Mouse (Mus musculus) midbrain, embryonic 12.5 days (tissue): ENCODE results near the gene Maml2. TPM values are rescaled to one million over a fixed set of nuclear protein-coding genes. Genes with fewer than 3 reads are reported as not detected.
A peak's percentile ranks its signal among the peaks of the same experiment; 100 is the strongest.

Experiments used
- ATAC-seq: fragments of 200-750 bp; cut with Nextera tagmentation; 2 replicates; pipeline ENCODE4 v1.8.0; 2017; ENCODE audit warnings: low read depth, moderate TSS enrichment, moderate library complexity; ENCODE audit not compliant: low FRiP score
- H3K27ac ChIP-seq: fragments of 300-500 bp; sonication (generic); replicated peaks from 2 replicates; pipeline ENCODE4 v1.5.1; 2016; ENCODE audit warnings: mild to moderate bottlenecking
- H3K27me3 ChIP-seq: fragments of 300-500 bp; sonication (generic); 2 replicates; pipeline ENCODE4 v1.6.1; 2016; ENCODE audit warnings: mild to moderate bottlenecking
- H3K36me3 ChIP-seq: fragments of 300-500 bp; sonication (generic); 2 replicates; pipeline ENCODE4 v1.6.1; 2016
- H3K4me1 ChIP-seq: fragments of 300-500 bp; sonication (generic); 2 replicates; pipeline ENCODE4 v1.6.1; 2016
- H3K4me2 ChIP-seq: fragments of 300-500 bp; sonication (generic); replicated peaks from 2 replicates; pipeline ENCODE4 v1.6.1; 2016; ENCODE audit warnings: mild to moderate bottlenecking, moderate library complexity
- H3K4me3 ChIP-seq: fragments of 300-500 bp; sonication (generic); 2 replicates; pipeline ENCODE4 v1.5.1; 2016; ENCODE audit warnings: mild to moderate bottlenecking
- H3K9ac ChIP-seq: fragments of 300-500 bp; sonication (generic); replicated peaks from 2 replicates; pipeline ENCODE4 v1.6.1; 2016; ENCODE audit warnings: mild to moderate bottlenecking, moderate library complexity
- H3K9me3 ChIP-seq: fragments of 300-500 bp; sonication (generic); 2 replicates; pipeline ENCODE4 v1.6.1; 2016; ENCODE audit warnings: mild to moderate bottlenecking
- WGBS: fragments of 180-500 bp; shearing (Covaris S2); methylation state at CpG from one replicate; pipeline ENCODE4 v1.1.7; 2016; 5-methylcytosine and 5-hydroxymethylcytosine counted together
- polyA plus RNA-seq: library from polyadenylated mRNA; unstranded; fragments of >200 nt; fragmentation: Nextera tagmentation; extraction: Ambion mirVana; gene quantifications from 2 replicates; pipeline ENCODE4 v1.2.1, GENCODE M21; 2016

Gene Maml2
- polyA plus RNA-seq, 1 experiment from 2014 or later: 12.5 TPM

DNA sequence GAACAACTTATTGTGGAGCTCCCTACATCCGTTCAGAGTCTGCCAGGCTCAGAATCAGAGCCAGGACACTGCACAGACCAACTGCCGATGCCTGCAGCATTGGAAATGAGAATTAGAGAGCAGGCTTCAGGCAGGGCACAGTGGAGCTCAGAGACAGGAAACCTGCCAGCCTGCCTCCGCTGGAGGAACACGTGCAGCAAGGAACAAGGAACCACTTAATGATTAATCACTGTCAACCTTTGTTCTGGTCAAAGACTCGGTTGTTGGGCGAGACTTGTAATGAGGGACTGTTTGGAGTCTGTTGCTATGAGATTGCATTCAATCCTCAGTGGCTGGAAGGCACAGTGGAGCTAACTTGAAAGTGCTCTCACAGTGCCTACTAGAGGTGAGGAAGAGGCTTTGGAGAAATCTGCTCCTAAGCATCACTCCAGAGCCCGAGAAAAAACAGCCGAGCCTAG is 383.9 kb downstream of the Maml2 start:
- Histone ChIP-seq H3K4me3 (no peak overlapping the region), H3K36me3 (no peaks in the 10 kb centered on the region), H3K27me3 (no peaks in the 10 kb centered on the region), H3K27ac (no peak overlapping the region; the same call in 1 of the 2 replicates), H3K4me1 (peaks cover 6% of the 10 kb centered on the region; the same call in 1 of the 2 replicates), H3K9me3 (no peaks in the 10 kb centered on the region), H3K4me2 (0 out of 2 replicates have a peak overlapping the region, but pooled peaks have one; percentile 13), H3K9ac (no peak overlapping the region)
- peak; percentile 77 for ATAC-seq
- WGBS: 30% methylated on average over 8 of the region's 8 CpGs

DNA sequence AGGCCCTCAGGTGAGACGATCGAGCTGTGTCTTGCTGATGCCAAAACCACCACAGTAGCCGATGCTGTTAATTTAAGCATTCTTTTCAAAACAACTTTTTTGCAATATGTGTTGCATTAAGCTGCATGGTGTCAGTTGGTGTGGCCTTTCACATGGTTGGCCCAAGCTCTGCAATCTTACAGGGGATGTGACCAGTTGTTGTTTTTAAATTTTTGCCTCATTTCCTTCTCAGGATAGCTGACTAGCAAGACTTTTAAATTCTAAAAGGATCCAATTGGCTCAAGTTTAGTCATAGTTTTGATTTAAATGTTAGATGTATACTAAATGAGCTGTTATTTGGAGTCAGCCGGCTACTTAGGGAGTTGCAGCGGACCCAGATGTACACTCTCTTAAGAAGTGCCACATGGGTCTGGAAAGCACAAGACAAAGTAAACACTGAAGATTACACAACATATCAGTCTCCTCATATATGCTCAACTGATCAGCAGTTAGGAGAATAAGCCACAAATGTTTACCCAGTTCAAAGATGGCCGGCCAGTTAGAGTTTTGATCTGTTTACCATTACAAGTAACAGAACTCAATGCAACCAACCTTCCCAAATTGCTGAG is 386.7 kb downstream of the Maml2 start:
- Histone ChIP-seq H3K9me3 (no peaks in the 10 kb centered on the region), H3K4me3 (no peak overlapping the region), H3K4me2 (no peak overlapping the region), H3K27me3 (no peaks in the 10 kb centered on the region), H3K9ac (no peak overlapping the region), H3K36me3 (no peaks in the 10 kb centered on the region), H3K27ac (no peak overlapping the region), H3K4me1 (peaks cover 10% of the 10 kb centered on the region; the same call in 1 of the 2 replicates)
- WGBS: 87% methylated on average over 6 of the region's 6 CpGs
- ATAC-seq: no peak

DNA sequence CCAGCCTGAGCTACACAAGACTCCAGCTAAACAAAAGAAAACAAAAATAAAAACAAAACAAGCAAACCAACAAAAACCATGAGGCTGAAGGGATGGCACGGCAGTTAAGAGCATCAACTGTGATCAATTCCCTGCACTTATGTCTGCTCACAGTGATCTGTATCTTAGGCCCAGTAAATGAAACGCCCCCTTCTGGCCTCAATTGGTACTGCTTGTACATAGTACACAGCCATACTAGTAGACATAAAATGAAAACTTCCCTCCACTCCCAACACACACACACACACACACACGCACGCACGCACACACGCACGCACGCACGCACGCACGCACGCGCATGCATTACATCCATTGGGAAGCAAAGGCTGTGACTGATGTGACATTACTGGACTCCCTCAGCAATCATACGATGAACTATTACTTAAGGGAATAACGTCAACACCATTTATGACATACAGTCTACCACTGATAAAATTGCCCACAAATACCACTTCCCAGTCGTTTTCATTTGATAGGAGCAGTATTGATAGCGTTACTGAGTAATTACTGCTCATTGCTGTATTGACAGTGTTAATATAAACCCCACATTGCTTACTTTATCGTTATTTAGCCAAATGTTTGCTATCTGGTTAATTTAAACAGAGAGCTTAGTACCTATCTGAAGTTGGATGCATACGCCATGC is 389.4 kb downstream of the Maml2 start:
- H3K36me3 ChIP-seq: no peaks in the 10 kb centered on the region
- no peak overlapping the region for H3K4me2 ChIP-seq
- no peaks in the 10 kb centered on the region for H3K9me3 ChIP-seq
- no peak overlapping the region for H3K27ac ChIP-seq
- ATAC-seq: 0 out of 2 replicates have a peak, but pooled peaks have one; percentile 27
- no peak overlapping the region for H3K4me3 ChIP-seq
- no peaks in the 10 kb centered on the region for H3K27me3 ChIP-seq
- WGBS: 91% methylated on average over 19 of the region's 19 CpGs
- H3K9ac ChIP-seq: no peak overlapping the region
- H3K4me1 ChIP-seq: peaks cover 12% of the 10 kb centered on the region

DNA sequence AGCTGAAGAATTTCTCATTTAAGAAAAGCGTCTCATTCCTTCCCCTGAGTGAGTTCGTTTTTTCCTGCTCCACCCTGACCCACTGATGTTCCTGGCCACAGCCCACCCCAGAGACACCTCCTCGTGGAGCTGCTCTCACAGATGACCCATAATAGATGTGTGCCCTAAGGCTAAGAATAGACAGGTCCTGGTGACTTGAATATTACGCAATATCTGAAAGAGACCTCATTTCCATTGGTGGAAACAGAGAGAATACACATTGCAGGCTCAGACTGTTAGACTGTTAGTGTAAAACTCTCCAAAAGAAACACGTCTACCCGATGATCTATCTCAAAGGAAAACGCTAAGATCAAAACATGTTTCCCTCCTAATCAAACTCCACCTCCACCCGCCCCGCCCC is 391.2 kb downstream of the Maml2 start:
- WGBS: 82% methylated on average over 9 of the region's 9 CpGs
- H3K9me3 ChIP-seq: no peaks in the 10 kb centered on the region
- no peak overlapping the region for H3K4me3 ChIP-seq
- peaks cover 12% of the 10 kb centered on the region for H3K4me1 ChIP-seq
- no peaks in the 10 kb centered on the region for H3K36me3 ChIP-seq
- no peaks in the 10 kb centered on the region for H3K27me3 ChIP-seq
- H3K9ac ChIP-seq: no peak overlapping the region
- H3K4me2 ChIP-seq: no peak overlapping the region
- no peak overlapping the region for H3K27ac ChIP-seq
- ATAC-seq: no peak

DNA sequence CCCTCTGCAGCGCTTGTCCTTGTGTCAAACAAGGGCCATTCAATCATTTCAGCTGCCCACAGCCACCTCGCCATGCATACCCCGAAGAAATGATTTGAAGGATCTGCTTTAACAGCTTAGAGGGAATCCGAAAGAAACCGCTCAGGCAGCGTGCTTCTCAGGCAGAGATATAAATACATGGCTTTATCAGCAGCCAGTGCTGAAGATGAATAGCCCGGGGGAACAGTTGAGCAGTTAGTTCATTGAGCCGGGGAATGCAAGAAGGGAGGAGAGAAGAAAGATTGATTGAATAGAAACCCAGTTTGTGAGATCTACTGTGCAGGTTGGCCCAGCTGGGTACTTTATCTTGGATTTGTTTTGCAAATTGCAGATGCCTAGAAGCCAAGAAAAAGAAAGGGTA is 392.6 kb downstream of the Maml2 start:
- Histone ChIP-seq H3K27ac (peak overlapping the region; percentile 60; the same call in 1 of the 2 replicates), H3K27me3 (no peaks in the 10 kb centered on the region), H3K4me2 (no peak overlapping the region), H3K9ac (no peak overlapping the region), H3K36me3 (no peaks in the 10 kb centered on the region), H3K9me3 (no peaks in the 10 kb centered on the region), H3K4me3 (no peak overlapping the region), H3K4me1 (peaks cover 12% of the 10 kb centered on the region)
- no peak for ATAC-seq
- 37% methylated on average over 8 of the region's 8 CpGs for WGBS

DNA sequence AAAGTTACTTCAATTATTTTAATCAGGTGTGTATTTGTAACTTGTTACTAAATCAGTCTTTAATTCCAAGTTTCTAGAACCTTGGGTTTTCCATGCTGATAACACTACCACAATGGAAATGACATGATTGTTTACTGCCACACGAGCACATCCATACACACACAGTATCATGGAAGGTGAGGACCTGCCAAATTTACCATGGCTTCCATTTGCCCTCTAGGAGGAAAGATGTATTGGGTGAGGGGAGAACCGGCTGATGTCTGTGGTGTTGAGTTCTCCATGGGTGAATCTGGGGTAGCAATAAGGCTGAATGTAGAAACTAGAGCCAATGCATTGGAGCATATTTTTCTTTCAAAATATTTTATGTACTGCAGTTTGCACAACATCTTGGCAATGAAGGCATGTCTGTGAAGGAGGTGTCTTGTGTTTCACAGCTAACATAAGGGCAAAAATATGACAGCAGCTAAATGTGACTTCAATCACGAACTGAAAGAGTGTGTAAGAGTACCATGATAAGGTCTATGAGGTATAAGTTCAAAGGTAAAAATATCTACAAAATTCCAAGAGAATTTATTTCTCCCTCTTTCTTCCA is 396.0 kb downstream of the Maml2 start:
- Histone ChIP-seq H3K36me3 (no peaks in the 10 kb centered on the region), H3K4me3 (no peak overlapping the region), H3K27ac (no peak overlapping the region), H3K4me2 (no peak overlapping the region), H3K4me1 (peaks cover 23% of the 10 kb centered on the region), H3K27me3 (no peaks in the 10 kb centered on the region), H3K9ac (no peak overlapping the region), H3K9me3 (no peaks in the 10 kb centered on the region)
- 91% methylated on average over 3 of the region's 3 CpGs for WGBS
- no peak for ATAC-seq

DNA sequence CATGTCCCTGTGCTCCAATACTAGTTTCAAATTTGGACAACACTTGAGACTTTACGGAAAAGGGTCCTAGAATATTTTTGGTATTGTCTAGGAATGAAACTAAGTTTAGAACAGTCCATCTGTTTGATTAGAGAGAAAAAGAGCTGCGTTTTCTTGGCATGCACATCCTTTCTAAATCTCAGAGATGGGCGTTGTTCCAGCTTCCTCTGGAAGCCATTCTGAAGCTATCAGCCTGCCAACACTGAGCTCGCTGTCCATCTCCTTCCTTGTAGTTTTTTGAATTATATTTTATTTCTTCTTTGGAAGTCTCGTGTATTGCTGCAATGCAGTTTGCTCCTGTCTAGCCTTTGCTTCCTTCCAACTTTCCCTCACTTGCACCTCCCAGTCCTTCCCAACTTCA is 396.5 kb downstream of the Maml2 start:
- Histone ChIP-seq H3K4me1 (peaks cover 28% of the 10 kb centered on the region), H3K36me3 (no peaks in the 10 kb centered on the region), H3K4me3 (no peak overlapping the region), H3K27me3 (no peaks in the 10 kb centered on the region), H3K9ac (no peak overlapping the region), H3K4me2 (no peak overlapping the region), H3K9me3 (no peaks in the 10 kb centered on the region), H3K27ac (no peak overlapping the region)
- no peak for ATAC-seq
- WGBS: 91% methylated on average over 5 of the region's 5 CpGs

DNA sequence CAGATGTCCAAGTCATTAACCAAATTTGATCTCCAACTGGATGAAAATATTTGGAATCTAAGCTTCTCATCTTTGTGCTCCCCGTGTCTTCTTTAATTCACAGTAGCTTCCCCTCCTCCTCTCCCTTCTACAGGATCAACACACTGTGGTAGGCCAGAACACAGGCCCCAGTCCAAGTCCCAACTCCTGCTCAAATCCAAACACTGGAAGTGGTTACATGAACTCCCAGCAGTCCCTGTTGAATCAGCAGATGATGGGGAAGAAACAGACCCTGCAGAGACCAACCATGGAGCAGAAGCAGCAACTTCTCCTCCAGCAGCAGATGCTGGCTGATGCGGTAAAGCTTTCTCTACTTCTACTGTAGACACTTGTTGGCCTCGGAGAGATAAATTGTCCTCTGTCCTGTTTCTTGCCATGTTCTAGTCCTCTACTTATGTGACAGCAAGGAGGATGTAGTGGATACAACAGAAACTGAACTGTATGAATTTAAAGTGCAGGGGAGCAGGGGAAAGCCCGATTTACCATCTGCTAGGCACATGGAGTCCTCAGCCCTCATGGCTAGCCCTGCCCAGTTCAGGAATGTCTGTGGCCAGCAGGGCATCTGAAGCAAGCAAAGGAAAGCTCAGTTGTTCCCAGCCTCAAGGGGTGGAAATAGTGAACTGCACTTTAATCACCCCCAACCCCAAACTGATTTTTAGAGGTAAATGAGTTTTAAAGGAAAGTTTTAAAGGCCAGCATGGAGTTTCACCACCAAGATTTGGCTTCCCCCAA is 399.5 kb downstream of the Maml2 start:
- Histone ChIP-seq H3K4me3 (no peak overlapping the region), H3K36me3 (no peaks in the 10 kb centered on the region), H3K9ac (no peak overlapping the region), H3K27me3 (no peaks in the 10 kb centered on the region), H3K4me1 (peaks cover 28% of the 10 kb centered on the region), H3K9me3 (no peaks in the 10 kb centered on the region), H3K4me2 (no peak overlapping the region), H3K27ac (peak overlapping the region; percentile 35; the same call in 1 of the 2 replicates)
- 80% methylated on average over 4 of the region's 4 CpGs for WGBS
- ATAC-seq: no peak

DNA sequence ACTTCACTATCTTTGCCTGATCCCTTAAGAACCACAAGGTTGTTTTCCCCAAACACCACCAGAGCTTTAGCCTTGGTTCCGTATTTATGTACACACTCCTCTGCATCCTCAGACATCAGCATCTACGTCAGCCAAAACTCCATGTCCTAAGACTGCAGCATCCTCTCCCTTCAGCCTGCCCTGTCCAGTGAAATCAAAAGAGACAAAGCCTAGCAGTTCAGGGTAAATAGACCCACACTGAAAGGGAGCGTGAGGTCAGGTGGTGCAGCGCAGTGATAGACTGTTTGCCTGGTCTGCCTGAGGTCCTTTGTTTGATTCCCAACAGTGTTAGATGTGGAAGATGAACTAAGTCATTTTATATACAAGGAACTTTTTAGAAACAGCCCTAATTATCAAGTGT is 400.1 kb downstream of the Maml2 start:
- ATAC-seq: peak; percentile 71
- no peak overlapping the region for H3K9ac ChIP-seq

DNA sequence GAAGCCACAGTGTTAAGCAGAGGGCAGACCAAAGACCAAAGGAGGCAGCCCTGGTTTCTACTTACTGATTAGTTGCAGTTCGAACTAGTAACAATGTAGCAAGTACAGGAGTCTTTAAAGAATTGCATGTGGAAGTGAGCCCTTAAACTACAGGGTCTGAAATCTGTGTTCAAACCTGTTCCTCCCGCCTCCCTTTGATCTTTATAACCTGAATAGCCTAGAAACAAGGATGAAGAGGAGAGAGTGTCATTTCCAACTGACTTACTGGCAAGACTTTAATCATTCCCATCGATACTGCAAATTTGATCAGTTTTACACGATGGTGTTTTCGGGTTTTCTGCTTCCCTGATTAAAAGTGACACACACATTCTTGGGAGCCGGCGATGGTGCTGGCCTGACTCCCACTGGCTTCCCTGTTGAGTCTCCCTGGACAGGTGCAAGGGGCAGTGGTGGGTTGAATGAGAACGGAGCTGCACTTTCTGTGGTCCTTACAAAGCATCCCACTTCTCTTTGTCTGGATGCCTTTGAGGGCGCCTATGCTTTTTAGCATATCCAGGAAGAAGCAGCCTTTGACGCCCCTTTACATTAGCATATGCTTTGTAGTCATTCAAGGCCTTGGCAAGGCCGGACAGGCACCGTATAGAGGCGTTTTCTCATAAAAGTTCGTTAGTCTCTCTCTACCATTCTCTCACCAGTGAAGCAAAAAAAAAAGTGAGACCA is 401.5 kb downstream of the Maml2 start:
- peak overlapping the region; percentile 79 for H3K27ac ChIP-seq
- H3K27me3 ChIP-seq: no peaks in the 10 kb centered on the region
- no peaks in the 10 kb centered on the region for H3K9me3 ChIP-seq
- 16% methylated on average over 14 of the region's 14 CpGs for WGBS
- no peak overlapping the region for H3K4me3 ChIP-seq
- peaks cover 14% of the 10 kb centered on the region; the same call in 1 of the 2 replicates for H3K36me3 ChIP-seq
- H3K9ac ChIP-seq: no peak overlapping the region
- ATAC-seq: peak; percentile 89
- H3K4me1 ChIP-seq: peaks cover 28% of the 10 kb centered on the region
- peak overlapping the region; percentile 34 for H3K4me2 ChIP-seq

More for the DNA sequence above, 400.1 kb downstream of the Maml2 start:
- no peak overlapping the region for H3K4me2 ChIP-seq
- H3K4me3 ChIP-seq: no peak overlapping the region
- peak overlapping the region; percentile 35 for H3K27ac ChIP-seq
- peaks cover 28% of the 10 kb centered on the region for H3K4me1 ChIP-seq
- WGBS: 50% methylated on average over 4 of the region's 4 CpGs
- H3K9me3 ChIP-seq: no peaks in the 10 kb centered on the region
- H3K27me3 ChIP-seq: no peaks in the 10 kb centered on the region
- H3K36me3 ChIP-seq: 0 out of 2 replicates have a peak, but pooled peaks cover 2% of the 10 kb centered on the region

DNA sequence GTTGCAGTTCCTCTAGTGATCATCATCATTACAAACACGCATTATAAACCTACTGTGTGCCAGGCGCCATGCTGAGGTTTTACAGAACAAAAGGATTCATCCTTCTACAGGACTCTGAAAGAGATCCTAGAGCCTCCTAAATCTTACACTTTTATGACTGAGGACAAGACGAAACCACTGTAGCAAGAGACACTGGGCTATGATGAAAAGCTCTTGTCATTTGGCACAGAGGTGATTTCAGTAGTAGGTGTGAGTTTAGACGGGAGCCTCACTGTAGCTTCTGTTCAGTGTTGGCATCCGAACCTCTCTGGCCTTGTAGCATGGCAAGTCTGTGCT is 402.0 kb downstream of the Maml2 start:
- Histone ChIP-seq H3K27me3 (no peaks in the 10 kb centered on the region), H3K4me2 (peak overlapping the region; percentile 34; the same call in 1 of the 2 replicates), H3K27ac (peak overlapping the region; percentile 79), H3K9me3 (no peaks in the 10 kb centered on the region), H3K4me1 (peaks cover 28% of the 10 kb centered on the region), H3K9ac (no peak overlapping the region), H3K36me3 (peaks cover 14% of the 10 kb centered on the region; the same call in 1 of the 2 replicates), H3K4me3 (no peak overlapping the region)
- ATAC-seq: peak; percentile 20; the same call in 1 of the 2 replicates
- WGBS: 46% methylated on average over 5 of the region's 5 CpGs
